Mouse (Mus musculus) liver, embryonic 14.5 days (tissue): ENCODE results near the gene Mgea5. TPM values are rescaled to one million over a fixed set of nuclear protein-coding genes. Genes with fewer than 3 reads are reported as not detected.

ENCODE experiments used
- ATAC-seq: fragments of 200-750 bp; cut with Nextera tagmentation; 2 replicates; pipeline ENCODE4 v1.8.0; 2017; ENCODE audit warnings: moderate number of reproducible peaks, mild to moderate bottlenecking, moderate library complexity; ENCODE audit not compliant: insufficient read depth
- DNase-seq, 3 experiments: peaks; one replicate each; pipeline ENCODE4 v3.0.0-alpha.2; 2012 to 2013; ENCODE audit warnings: low read depth in 3 of 3, low spot score in 3 of 3
- H3K27ac ChIP-seq: fragments of 300-500 bp; sonication (generic); 2 replicates; pipeline ENCODE4 v1.5.1; 2014; ENCODE audit warnings: moderate library complexity, mild to moderate bottlenecking, control low read depth, inconsistent platforms
- H3K27me3 ChIP-seq: fragments of 300-500 bp; sonication (generic); 2 replicates; pipeline ENCODE4 v1.6.1; 2014; ENCODE audit warnings: mild to moderate bottlenecking, low read length, moderate library complexity; ENCODE audit not compliant: control insufficient read depth, insufficient read depth
- H3K36me3 ChIP-seq: fragments of 300-500 bp; sonication (generic); replicated peaks from 2 replicates; pipeline ENCODE4 v1.6.1; 2014; ENCODE audit warnings: low read depth; ENCODE audit not compliant: control insufficient read depth, insufficient read depth
- H3K4me1 ChIP-seq, 2 experiments: fragments of 200-500 bp in 1 of 2; fragments of 300-500 bp in 1 of 2; sonication (generic) in 1 of 2; replicated peaks; 2 replicates each; pipeline ENCODE4 v1.6.1; 2012 to 2014; ENCODE audit warnings: antibody characterized with exemption in 1 of 2, inconsistent platforms in 1 of 2, low read length in 1 of 2; ENCODE audit not compliant: control insufficient read depth in 2 of 2, insufficient read depth in 2 of 2
- H3K4me2 ChIP-seq: fragments of 300-500 bp; sonication (generic); 2 replicates; pipeline ENCODE4 v1.6.1; 2014; ENCODE audit warnings: low read depth, mild to moderate bottlenecking, control low read depth, moderate library complexity
- H3K4me3 ChIP-seq, 2 experiments: fragments of 200-500 bp in 1 of 2; fragments of 300-500 bp in 1 of 2; sonication (generic) in 1 of 2; 2 replicates each; pipeline ENCODE4 v1.5.1; 2012 to 2014; ENCODE audit warnings: low read depth in 2 of 2, low read length in 2 of 2, mild to moderate bottlenecking in 2 of 2, control low read depth in 1 of 2, inconsistent platforms in 1 of 2, moderate library complexity in 1 of 2; ENCODE audit not compliant: insufficient read depth in 1 of 2
- H3K9ac ChIP-seq: fragments of 300-500 bp; sonication (generic); replicated peaks from 2 replicates; pipeline ENCODE4 v1.6.1; 2014; ENCODE audit warnings: mild to moderate bottlenecking, control low read depth, moderate library complexity
- H3K9me3 ChIP-seq: fragments of 300-500 bp; sonication (generic); 2 replicates; pipeline ENCODE4 v1.6.1; 2016; ENCODE audit warnings: low read length, mixed read lengths; ENCODE audit not compliant: control insufficient read depth
- CTCF ChIP-seq: IDR thresholded peaks from 2 replicates; pipeline ENCODE4 v1.5.1; 2016; ENCODE audit warnings: antibody characterized with exemption, low read depth, control low read depth
- EP300 ChIP-seq: IDR thresholded peaks from 2 replicates; pipeline ENCODE4 v1.6.1; 2016; ENCODE audit warnings: antibody characterized with exemption, low read depth
- WGBS: fragments of 180-500 bp; shearing (Covaris S2); extraction: QIAGEN DNeasy Blood & Tissue Kit; methylation state at CpG from one replicate; pipeline ENCODE4 v1.1.7; 2014; ENCODE audit not compliant: insufficient replicate concordance; 5-methylcytosine and 5-hydroxymethylcytosine counted together
- polyA plus RNA-seq, 2 experiments: library from polyadenylated mRNA; depleted of rRNA in 1 of 2; stranded (reverse) in 1 of 2; unstranded in 1 of 2; fragments of >200 nt; fragmentation: Nextera tagmentation in 1 of 2; extraction: Ambion mirVana in 1 of 2; gene quantifications; 2 replicates each; pipeline versions ENCODE4 v1.2.1 to v1.2.3; 2012 to 2014

Mgea5 gene
- polyA plus RNA-seq, 2 experiments, result 15.0 to 25.2 TPM

GRCm38 (mm10) chr19:45783933-45784576 is 418 bp upstream of the Mgea5 start:
- no peaks in the 10 kb centered on the region for H3K27me3 ChIP-seq
- peak overlapping the region; percentile 89 for H3K27ac ChIP-seq
- WGBS, result 37% methylated on average over 17 of the region's 17 CpGs
- H3K9me3 ChIP-seq, result no peaks in the 10 kb centered on the region
- H3K36me3 ChIP-seq, result peaks cover 23% of the 10 kb centered on the region
- H3K4me1 ChIP-seq, result peaks cover 16 to 24% of the 10 kb centered on the region in 2 experiments
- H3K4me2 ChIP-seq, result peak overlapping the region; percentile 80
- ATAC-seq (peak; percentile 4; the same call in 1 of the 2 replicates), DNase-seq (no peak)
- TF ChIP-seq EP300 (no peak), CTCF (no peak)
- H3K9ac ChIP-seq, result peak overlapping the region; percentile 79
- peak overlapping the region; percentile 68 to 79 for H3K4me3 ChIP-seq

GRCm38 (mm10) chr19:45782315-45783001 is 1.2 kb downstream of the Mgea5 start:
- TF ChIP-seq CTCF (no peak; the same call in 1 of the 2 replicates), EP300 (no peak)
- peak in 2 of 3 experiments; percentile 59 to 66 for DNase-seq
- ATAC-seq, result peak; percentile 32
- WGBS, result under 1% methylated on average over 33 of the region's 36 CpGs
- peaks cover 39% of the 10 kb centered on the region for H3K36me3 ChIP-seq
- peak overlapping the region; percentile 92 for H3K9ac ChIP-seq
- H3K9me3 ChIP-seq, result no peaks in the 10 kb centered on the region
- H3K27me3 ChIP-seq, result no peaks in the 10 kb centered on the region
- H3K4me3 ChIP-seq, result peak overlapping the region; percentile 68 to 77
- H3K27ac ChIP-seq, result peak overlapping the region; percentile 64
- H3K4me2 ChIP-seq, result peak overlapping the region; percentile 96
- H3K4me1 ChIP-seq, result peaks cover 16 to 20% of the 10 kb centered on the region in 2 experiments

GRCm38 (mm10) chr19:45781676-45782075 is 2.0 kb downstream of the Mgea5 start:
- peaks cover 16 to 20% of the 10 kb centered on the region in 2 experiments for H3K4me1 ChIP-seq
- peaks cover 47% of the 10 kb centered on the region for H3K36me3 ChIP-seq
- 60% methylated on average over 8 of the region's 8 CpGs for WGBS
- H3K9me3 ChIP-seq, result no peaks in the 10 kb centered on the region
- TF ChIP-seq EP300, result no peak
- 0 out of 2 replicates have a peak, but pooled peaks have one; percentile 6 for TF ChIP-seq CTCF
- no peak overlapping the region for H3K27ac ChIP-seq
- H3K4me3 ChIP-seq, result peak overlapping the region; percentile 41 to 68; a peak in 3 of 4 replicates
- DNase-seq (no peak), ATAC-seq (no peak)
- H3K9ac ChIP-seq, result peak overlapping the region; percentile 92
- peak overlapping the region; percentile 96 for H3K4me2 ChIP-seq
- H3K27me3 ChIP-seq, result no peaks in the 10 kb centered on the region

DNA sequence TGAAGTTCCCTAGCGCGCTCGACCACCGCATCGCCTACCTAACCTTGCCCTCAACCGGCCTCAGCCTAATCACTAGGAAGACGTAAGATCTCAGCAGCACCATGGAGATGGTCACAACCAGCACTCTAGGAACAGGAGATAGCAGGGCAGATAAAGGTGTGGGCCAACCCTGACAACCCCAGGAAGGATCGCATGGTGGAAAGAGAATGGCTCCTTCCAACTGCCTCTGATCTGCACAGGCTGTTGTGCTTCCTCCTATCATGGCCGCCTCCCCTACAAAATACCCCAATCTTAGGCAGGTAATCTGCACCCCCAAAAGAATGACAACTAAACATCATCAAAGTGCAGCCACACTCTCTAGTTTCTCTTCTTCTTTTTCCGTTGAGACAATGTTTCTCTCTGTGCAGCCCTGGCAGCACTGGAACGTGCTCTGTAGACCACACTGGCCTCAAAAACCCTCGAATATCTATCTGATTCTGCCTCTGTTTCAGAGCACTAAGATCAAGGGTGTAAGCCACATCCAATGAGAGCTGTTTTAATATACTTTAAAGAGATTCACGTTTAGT is 3.2 kb downstream of the Mgea5 start:
- no peak for ATAC-seq
- no peaks in the 10 kb centered on the region for H3K9me3 ChIP-seq
- TF ChIP-seq CTCF (no peak), EP300 (no peak)
- no peaks in the 10 kb centered on the region for H3K27me3 ChIP-seq
- H3K36me3 ChIP-seq, result peaks cover 58% of the 10 kb centered on the region
- DNase-seq, result no peak
- H3K4me1 ChIP-seq, result peaks cover 16 to 20% of the 10 kb centered on the region in 2 experiments
- peak overlapping the region; percentile 96 for H3K4me2 ChIP-seq
- H3K9ac ChIP-seq, result no peak overlapping the region; the same call in 1 of the 2 replicates
- no peak overlapping the region for H3K27ac ChIP-seq
- WGBS, result 64% methylated on average over 13 of the region's 13 CpGs
- peak overlapping the region; percentile 4 to 68; a peak in 2 of 4 replicates for H3K4me3 ChIP-seq

- no peak for ATAC-seq
- Histone ChIP-seq H3K4me1 (peaks cover 0 to 3% of the 10 kb centered on the region in 2 experiments; a peak in 2 of 4 replicates), H3K9ac (no peak overlapping the region), H3K4me3 (no peak overlapping the region), H3K4me2 (no peak overlapping the region), H3K27ac (no peak overlapping the region), H3K27me3 (no peaks in the 10 kb centered on the region), H3K9me3 (no peaks in the 10 kb centered on the region), H3K36me3 (peaks cover 94% of the 10 kb centered on the region)
- no peak for TF ChIP-seq CTCF
- TF ChIP-seq EP300, result no peak
- 73% methylated on average over 2 of the region's 2 CpGs for WGBS
- DNase-seq, result no peak
These were observed 8.2 kb downstream of the Mgea5 start for GRCm38 (mm10) chr19:45775486-45775885.
